Mouse (Mus musculus): ENCODE data around the gene Foxa1. TPM values are rescaled to one million over a fixed set of nuclear protein-coding genes. Genes with fewer than 3 reads are reported as not detected.

Foxa1 gene
- polyA plus RNA-seq, 1 experiment from 2014 or later, result 3.2 TPM

Other genes starting within 250 kb of the Foxa1 start
- gene Ttc6, start 17.2 kb upstream of the Foxa1 start, polyA plus RNA-seq (2014; fragmentation: Nextera tagmentation; extraction: Ambion mirVana), result 0.78 and 0.80 TPM in 2 replicates

All from embryonic facial prominence, embryonic 14.5 days (tissue).